Mouse (Mus musculus): Measurements from ENCODE around the gene Pex26.

DNA sequence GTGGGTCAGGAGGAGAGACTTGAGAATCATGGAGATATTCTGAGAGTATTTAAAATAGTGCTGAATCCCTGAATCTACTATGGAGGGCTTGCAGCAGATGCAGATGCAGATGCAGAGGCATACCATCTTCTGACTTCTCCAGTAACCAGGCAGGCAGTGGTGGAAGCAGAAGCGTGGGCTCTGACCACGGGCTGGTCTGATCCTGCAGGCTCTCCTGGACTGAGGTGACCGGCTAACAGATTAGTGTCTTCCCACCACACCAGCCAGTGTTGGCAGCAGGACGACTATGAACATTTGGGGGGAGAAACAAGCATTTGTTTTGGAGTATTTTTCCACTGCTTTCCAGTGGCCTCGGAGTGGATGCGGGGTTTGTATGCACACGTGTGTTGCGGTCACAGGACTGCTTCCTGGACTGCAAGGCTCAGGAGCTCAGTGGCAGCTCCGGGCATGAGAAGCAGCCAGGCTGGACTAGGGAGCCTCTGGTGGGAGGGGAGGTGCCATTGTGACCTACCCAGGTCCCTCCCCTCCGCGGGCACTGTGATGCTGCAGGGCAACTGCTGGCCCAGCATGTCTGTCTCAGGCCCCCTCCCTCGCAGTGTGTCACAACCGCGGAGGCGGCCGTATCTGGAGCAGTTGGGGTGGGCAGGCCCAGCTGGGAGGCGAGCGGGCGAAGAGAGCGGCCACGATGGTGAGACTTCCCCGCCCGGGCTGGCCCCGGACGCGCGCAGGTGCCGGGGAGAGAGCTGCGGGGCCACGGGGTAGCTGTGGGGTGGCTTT lies 26.9 kb downstream of the Pex26 start, which contains the start of gene Tuba8:
- TF ChIP-seq CTCF (IDR thresholded peaks at IDR 0.05; ENCODE audit: low read depth, low read length) = no peak
- TF ChIP-seq GATA1 (IDR thresholded peaks at IDR 0.05; ENCODE audit: borderline replicate concordance, low read length) = no peak
- no peak for TF ChIP-seq TAL1 (conservative IDR thresholded peaks at IDR 0.05; ENCODE audit: low read depth, low read length)
- TF ChIP-seq GATA2 (IDR thresholded peaks at IDR 0.05; ENCODE audit: borderline replicate concordance, low read depth, low read length) = no peak
- no peak for TF ChIP-seq POLR2AphosphoS5 (IDR thresholded peaks at IDR 0.05; ENCODE audit: insufficient replicate concordance, low read depth, low read length)

Data from G1E (cell line).